Mouse (Mus musculus): Measurements from ENCODE around the gene Bag2. TPM values are rescaled to one million over a fixed set of nuclear protein-coding genes. Genes with fewer than 3 reads are reported as not detected.
A peak's percentile ranks its signal among the peaks of the same experiment; 100 is the strongest.
"Not testable (repeated sequence)": the region's sequence is repeated elsewhere in the genome, so short reads cannot be mapped to it uniquely, and the experiment has no call there.

The Bag2 gene
- polyA plus RNA-seq, 1 experiment, result 5.6 TPM

- Histone ChIP-seq H3K27me3 (ENCODE audit: control insufficient read depth, insufficient read depth, low read length) (no peaks in the 10 kb centered on the region), H3K36me3 (ENCODE audit: control insufficient read depth, insufficient read depth, low read length) (no peaks in the 10 kb centered on the region), H3K4me1 (ENCODE audit: control insufficient read depth, insufficient read depth, insufficient read length, low read length) (no peaks in the 10 kb centered on the region), H3K27ac (ENCODE audit: insufficient read depth, low read depth, low read length) (no peak overlapping the region), H3K4me3 (ENCODE audit: low read depth, low read length) (no peak overlapping the region)
- 93% methylated on average over 11 of the region's 11 CpGs for WGBS
- TF ChIP-seq CTCF (IDR thresholded peaks at IDR 0.05; ENCODE audit: extremely low read depth, insufficient read length, insufficient replicate concordance, low read depth, low read length), result no peak
- no peak for TF ChIP-seq POLR2A (IDR thresholded peaks at IDR 0.05; ENCODE audit: low read depth, low read length)
These were observed 8.5 kb downstream of the Bag2 start for GRCm38 (mm10) chr1:33749109-33749508.

- WGBS, result 95% methylated on average over 4 of the region's 4 CpGs
- Histone ChIP-seq H3K4me3 (ENCODE audit: low read depth, low read length) (no peak overlapping the region), H3K4me1 (ENCODE audit: control insufficient read depth, insufficient read depth, insufficient read length, low read length) (no peaks in the 10 kb centered on the region), H3K36me3 (ENCODE audit: control insufficient read depth, insufficient read depth, low read length) (no peaks in the 10 kb centered on the region), H3K27ac (ENCODE audit: insufficient read depth, low read depth, low read length) (no peak overlapping the region), H3K27me3 (ENCODE audit: control insufficient read depth, insufficient read depth, low read length) (no peaks in the 10 kb centered on the region)
- TF ChIP-seq POLR2A (IDR thresholded peaks at IDR 0.05; ENCODE audit: low read depth, low read length) (no peak), CTCF (IDR thresholded peaks at IDR 0.05; ENCODE audit: extremely low read depth, insufficient read length, insufficient replicate concordance, low read depth, low read length) (no peak)
These were observed 11.7 kb downstream of the Bag2 start for GRCm38 (mm10) chr1:33745901-33746300.

GRCm38 (mm10) chr1:33744815-33745214, 12.8 kb downstream of the Bag2 start:
- WGBS, result 91% methylated on average over 9 of the region's 9 CpGs
- H3K36me3 ChIP-seq (ENCODE audit: control insufficient read depth, insufficient read depth, low read length); H3K4me3 ChIP-seq (ENCODE audit: low read depth, low read length); H3K27ac ChIP-seq (ENCODE audit: insufficient read depth, low read depth, low read length); H3K4me1 ChIP-seq (ENCODE audit: control insufficient read depth, insufficient read depth, insufficient read length, low read length); H3K27me3 ChIP-seq (ENCODE audit: control insufficient read depth, insufficient read depth, low read length): not testable (repeated sequence)

- H3K36me3 ChIP-seq (ENCODE audit: control insufficient read depth, insufficient read depth, low read length), result no peaks in the 10 kb centered on the region
- no peak overlapping the region for H3K4me3 ChIP-seq (ENCODE audit: low read depth, low read length)
- H3K4me1 ChIP-seq (ENCODE audit: control insufficient read depth, insufficient read depth, insufficient read length, low read length), result no peaks in the 10 kb centered on the region
- peak; percentile 68; the same call in 1 of the 2 replicates for TF ChIP-seq CTCF (IDR thresholded peaks at IDR 0.05; ENCODE audit: extremely low read depth, insufficient read length, insufficient replicate concordance, low read depth, low read length)
- no peak for TF ChIP-seq POLR2A (IDR thresholded peaks at IDR 0.05; ENCODE audit: low read depth, low read length)
- WGBS, result 14% methylated on average over 8 of the region's 8 CpGs
- H3K27ac ChIP-seq (ENCODE audit: insufficient read depth, low read depth, low read length), result no peak overlapping the region
- no peaks in the 10 kb centered on the region for H3K27me3 ChIP-seq (ENCODE audit: control insufficient read depth, insufficient read depth, low read length)
These were observed 14.7 kb downstream of the Bag2 start for GRCm38 (mm10) chr1:33742903-33743302.

- peak; percentile 73; the same call in 1 of the 2 replicates for TF ChIP-seq CTCF (IDR thresholded peaks at IDR 0.05; ENCODE audit: extremely low read depth, insufficient read length, insufficient replicate concordance, low read depth, low read length)
- no peak for TF ChIP-seq POLR2A (IDR thresholded peaks at IDR 0.05; ENCODE audit: low read depth, low read length)
- Histone ChIP-seq H3K27ac (ENCODE audit: insufficient read depth, low read depth, low read length) (no peak overlapping the region), H3K36me3 (ENCODE audit: control insufficient read depth, insufficient read depth, low read length) (no peaks in the 10 kb centered on the region), H3K4me1 (ENCODE audit: control insufficient read depth, insufficient read depth, insufficient read length, low read length) (no peaks in the 10 kb centered on the region), H3K4me3 (ENCODE audit: low read depth, low read length) (no peak overlapping the region), H3K27me3 (ENCODE audit: control insufficient read depth, insufficient read depth, low read length) (no peaks in the 10 kb centered on the region)
- WGBS, result 24% methylated on average over 12 of the region's 12 CpGs
These were observed 18.3 kb downstream of the Bag2 start for GRCm38 (mm10) chr1:33739302-33739701.

GRCm38 (mm10) chr1:33738681-33739278, 18.8 kb downstream of the Bag2 start:
- H3K4me3 ChIP-seq (ENCODE audit: low read depth, low read length), result no peak overlapping the region
- H3K27ac ChIP-seq (ENCODE audit: insufficient read depth, low read depth, low read length), result no peak overlapping the region
- no peaks in the 10 kb centered on the region for H3K4me1 ChIP-seq (ENCODE audit: control insufficient read depth, insufficient read depth, insufficient read length, low read length)
- TF ChIP-seq POLR2A (IDR thresholded peaks at IDR 0.05; ENCODE audit: low read depth, low read length), result no peak
- TF ChIP-seq CTCF (IDR thresholded peaks at IDR 0.05; ENCODE audit: extremely low read depth, insufficient read length, insufficient replicate concordance, low read depth, low read length), result no peak
- no peaks in the 10 kb centered on the region for H3K27me3 ChIP-seq (ENCODE audit: control insufficient read depth, insufficient read depth, low read length)
- WGBS, result 67% methylated on average over 11 of the region's 11 CpGs
- no peaks in the 10 kb centered on the region for H3K36me3 ChIP-seq (ENCODE audit: control insufficient read depth, insufficient read depth, low read length)

GRCm38 (mm10) chr1:33738281-33738680, 19.3 kb downstream of the Bag2 start:
- WGBS, result 92% methylated on average over 11 of the region's 11 CpGs
- Histone ChIP-seq H3K36me3 (ENCODE audit: control insufficient read depth, insufficient read depth, low read length) (no peaks in the 10 kb centered on the region), H3K27me3 (ENCODE audit: control insufficient read depth, insufficient read depth, low read length) (no peaks in the 10 kb centered on the region), H3K4me1 (ENCODE audit: control insufficient read depth, insufficient read depth, insufficient read length, low read length) (no peaks in the 10 kb centered on the region), H3K4me3 (ENCODE audit: low read depth, low read length) (no peak overlapping the region), H3K27ac (ENCODE audit: insufficient read depth, low read depth, low read length) (no peak overlapping the region)
- TF ChIP-seq POLR2A (IDR thresholded peaks at IDR 0.05; ENCODE audit: low read depth, low read length), result no peak
- no peak for TF ChIP-seq CTCF (IDR thresholded peaks at IDR 0.05; ENCODE audit: extremely low read depth, insufficient read length, insufficient replicate concordance, low read depth, low read length)
